ENCODE assay signal across 8 mouse cellular contexts in genomic region chr10:88379013-88379885, GRCm38 (mm10). TPM values are rescaled to one million over a fixed set of nuclear protein-coding genes. Genes with fewer than 3 reads are reported as not detected.
DNase-seq lines count a peak whose midpoint lies in the region; ATAC-seq lines count a peak whose summit lies in the region.

TSS of gene Dram1 (minus strand) at chr10:88379080.
TSS of gene Gnptab (plus strand) at chr10:88379132.

- ATAC-seq in intestine, embryonic 15.5 days = peak; percentile 90
- ATAC-seq in megakaryocyte-erythroid progenitor cell, adult 5-6 weeks (replicated peaks; ENCODE audit: low FRiP score, low TSS enrichment, poor library complexity, severe bottlenecking) = peak; percentile 49

- 1% methylated on average over 78 of the region's 87 CpGs for WGBS in intestine, embryonic 15.5 days

- H3K4me2 ChIP-seq in intestine, embryonic 15.5 days (replicated peaks) = peak within 1 kb of the TSS; percentile 92

- peak within 1 kb of the TSS; percentile 87 for H3K4me3 ChIP-seq in intestine, embryonic 15.5 days (replicated peaks)

- H3K9ac ChIP-seq in intestine, embryonic 15.5 days = peak within 1 kb of the TSS; percentile 75

- no peaks in the 10 kb centered on the region for H3K27me3 ChIP-seq in intestine, embryonic 15.5 days (replicated peaks)

- peak; percentile 90 to 97 for DNase-seq in adrenal gland, adult (ENCODE audit: inconsistent age in 2 of 2, low spot score in 1 of 2)
- DNase-seq in embryo, embryonic 10.5 days (ENCODE audit: low spot score) = peak; percentile 90
- DNase-seq in gastrocnemius, postnatal 36 days = peak; percentile 75 to 83
- peak; percentile 75 to 88 for DNase-seq in left cerebral cortex, postnatal 14 days (ENCODE audit: low spot score in 2 of 2)
- DNase-seq in right cerebral cortex, postnatal 14 days = peak; percentile 82
- DNase-seq in urinary bladder, postnatal 25 days (ENCODE audit: low spot score) = peak; percentile 95

- H3K36me3 ChIP-seq in intestine, embryonic 15.5 days = no peaks in the 10 kb centered on the region

- no peaks in the 10 kb centered on the region for H3K9me3 ChIP-seq in intestine, embryonic 15.5 days

- peak within 1 kb of the TSS; percentile 78 for H3K27ac ChIP-seq in intestine, embryonic 15.5 days

- intact Hi-C loops in gastrocnemius, postnatal 36 days (cut with DNase I) = loop anchor here (1.0 to 10.0 kb wide), 4 partner anchors 47 to 446 kb away; partner anchors contain the start of genes Arl1 and Utp20
- intact Hi-C loops in left cerebral cortex, postnatal 14 days (cut with DNase I) = loop anchor here (1.0 to 5.0 kb wide), 3 partner anchors 47 to 348 kb away; no protein-coding TSS in a partner anchor

- H3K4me1 ChIP-seq in intestine, embryonic 15.5 days (replicated peaks) = peaks cover 16% of the 10 kb centered on the region

RNA-seq across cellular contexts. Expression of gene Dram1, which starts in this region (rescaled TPM):
- total RNA-seq in gastrocnemius, postnatal 36 days (2021) = 1 to 10 TPM; 1.4 to 1.8 TPM
- 3.8 and 4.1 TPM in 2 replicates for polyA plus RNA-seq in intestine, embryonic 15.5 days (2015; fragmentation: Nextera tagmentation; extraction: Ambion mirVana)
- total RNA-seq in left cerebral cortex, postnatal 14 days (2021) = 1 to 10 TPM in 1 of 2 experiments, under 1 TPM in 1; 0.85 to 1.5 TPM
- not detected in 2 replicates for total RNA-seq in megakaryocyte-erythroid progenitor cell, adult 5-6 weeks (2014; fragmentation: Nextera tagmentation)
- total RNA-seq in megakaryocyte-erythroid progenitor cell, adult 5-6 weeks (2017) = 0.76 and 0.80 TPM in 2 replicates

RNA-seq across cellular contexts. Expression of gene Gnptab, which starts in this region (rescaled TPM):
- 10 to 100 TPM; 17.0 to 19.2 TPM for total RNA-seq in gastrocnemius, postnatal 36 days (2021)
- polyA plus RNA-seq in intestine, embryonic 15.5 days (2015; fragmentation: Nextera tagmentation; extraction: Ambion mirVana) = 15.9 and 16.3 TPM in 2 replicates
- 10 to 100 TPM; 81.4 to 93.4 TPM for total RNA-seq in left cerebral cortex, postnatal 14 days (2021)
- 37.1 and 44.4 TPM in 2 replicates for total RNA-seq in megakaryocyte-erythroid progenitor cell, adult 5-6 weeks (2014; fragmentation: Nextera tagmentation)
- 39.3 and 45.2 TPM in 2 replicates for total RNA-seq in megakaryocyte-erythroid progenitor cell, adult 5-6 weeks (2017)

Comparison
In these comparisons a context has a peak if more than half of its experiments do, and no peak if none do; other contexts are left out.
1. Peak in every context shown above with its lines: DNase-seq, ATAC-seq, H3K4me3 ChIP-seq and H3K27ac ChIP-seq.